ENCODE assay signal across 8 mouse cellular contexts in the genomic region with DNA sequence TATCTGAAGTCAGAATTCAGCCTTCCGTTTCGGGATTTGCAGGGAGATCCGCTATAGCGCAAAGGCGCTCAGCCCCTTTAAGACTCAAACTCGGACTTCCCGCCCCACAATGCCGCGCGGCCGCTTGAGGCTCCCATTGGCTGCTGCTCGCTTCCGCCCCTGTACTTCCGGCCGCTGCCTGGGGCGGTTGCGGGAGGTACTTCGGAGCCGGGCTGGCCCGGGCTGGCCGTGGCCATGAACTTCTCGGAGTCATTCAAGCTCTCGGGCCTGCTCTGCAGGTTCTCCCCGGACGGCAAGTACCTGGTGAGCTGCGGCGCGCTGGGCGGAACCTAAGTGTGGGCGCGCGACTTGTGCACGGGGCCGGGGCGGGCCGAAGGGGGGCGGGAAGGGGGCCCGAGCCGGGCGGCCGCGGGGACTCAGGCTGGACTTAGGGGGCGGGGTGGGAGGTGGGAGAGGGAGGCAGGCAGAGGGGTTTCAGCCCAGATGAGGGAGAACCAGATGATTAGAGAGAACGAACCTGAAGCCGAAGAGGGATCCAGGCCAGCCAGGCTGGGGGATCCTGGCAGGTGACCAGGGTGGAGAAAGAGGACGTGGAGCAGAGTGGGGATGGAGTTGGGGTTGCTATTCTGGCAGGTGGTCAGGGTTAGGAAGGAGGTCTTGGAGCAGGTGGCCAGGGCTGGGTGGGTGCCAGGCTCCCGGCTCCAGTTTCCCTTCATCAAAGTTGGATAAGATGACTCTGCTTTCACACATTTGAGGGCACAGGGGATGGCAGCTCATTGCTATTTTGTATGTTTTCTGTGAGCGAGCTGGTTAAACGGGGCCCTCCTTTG. TPM values are rescaled to one million over a fixed set of nuclear protein-coding genes. Genes with fewer than 3 reads are reported as not detected.
DNase-seq lines count a peak whose midpoint lies in the region; ATAC-seq lines count a peak whose summit lies in the region.

Wrap73 (plus strand) TSS at position 162 of the 830 bp plus-strand sequence.

- H3K4me3 ChIP-seq in hindbrain, embryonic 16.5 days (ENCODE audit: low read length): peak within 1 kb of the TSS; percentile 86
- H3K4me3 ChIP-seq in megakaryocyte, embryonic 14.5 days (replicated peaks): peak within 1 kb of the TSS; percentile 96

- ATAC-seq in hindbrain, embryonic 16.5 days: peak; percentile 95

- H3K27me3 ChIP-seq in hindbrain, embryonic 16.5 days (replicated peaks; ENCODE audit: control insufficient read depth, insufficient read depth, low read length): peaks cover 34% of the 10 kb centered on the region
- H3K27me3 ChIP-seq in megakaryocyte, embryonic 14.5 days (replicated peaks): peaks cover 45% of the 10 kb centered on the region

- H3K4me1 ChIP-seq in hindbrain, embryonic 16.5 days (ENCODE audit: control insufficient read depth, insufficient read depth, low read depth, low read length): peaks cover 30% of the 10 kb centered on the region
- H3K4me1 ChIP-seq in megakaryocyte, embryonic 14.5 days: peaks cover 47% of the 10 kb centered on the region

- peak; percentile 96 for DNase-seq in ZHBTc4 (ENCODE audit: low read depth, low spot score)
- peak; percentile 71 to 88 for DNase-seq in cerebellum, postnatal 4 days (ENCODE audit: low spot score in 2 of 2)
- DNase-seq in gastrocnemius, adult 18-20 months (ENCODE audit: low spot score): peak; percentile 89
- peak; percentile 75 to 84 for DNase-seq in left cerebral cortex, adult 8-10 months (ENCODE audit: low spot score in 2 of 2)
- peak; percentile 94 for DNase-seq in right cerebral cortex, postnatal 10 days (ENCODE audit: low spot score in 2 of 2)
- peak; percentile 80 for DNase-seq in urinary bladder, postnatal 25 days (ENCODE audit: low spot score)

- H3K9me3 ChIP-seq in hindbrain, embryonic 16.5 days (ENCODE audit: control insufficient read depth, low read length): no peaks in the 10 kb centered on the region
- H3K9me3 ChIP-seq in megakaryocyte, embryonic 14.5 days: no peaks in the 10 kb centered on the region

- WGBS in hindbrain, embryonic 16.5 days: 2% methylated on average over 49 of the region's 49 CpGs

- H3K36me3 ChIP-seq in hindbrain, embryonic 16.5 days (ENCODE audit: control insufficient read depth, insufficient read depth, low read length): no peaks in the 10 kb centered on the region
- peaks cover 22% of the 10 kb centered on the region for H3K36me3 ChIP-seq in megakaryocyte, embryonic 14.5 days (replicated peaks; ENCODE audit: low read length)

- H3K4me2 ChIP-seq in hindbrain, embryonic 16.5 days (ENCODE audit: low read length): peak within 1 kb of the TSS; percentile 95

- H3K27ac ChIP-seq in hindbrain, embryonic 16.5 days (ENCODE audit: low read depth, low read length): peak within 1 kb of the TSS; percentile 92

- H3K9ac ChIP-seq in hindbrain, embryonic 16.5 days (ENCODE audit: low read depth, low read length): peak within 1 kb of the TSS; percentile 85

RNA-seq across cellular contexts. Expression of gene Wrap73, which starts in this region (rescaled TPM):
- 10 to 100 TPM; 12.0 to 12.9 TPM for total RNA-seq in gastrocnemius, adult 18-20 months (2021)
- polyA plus RNA-seq in hindbrain, embryonic 16.5 days (2015; fragmentation: Nextera tagmentation; extraction: Ambion mirVana): 45.2 and 45.4 TPM in 2 replicates
- 10 to 100 TPM; 27.0 to 36.1 (median 31.0) TPM for total RNA-seq in left cerebral cortex, adult 8-10 months (2022)
- 2.2 and 6.5 TPM in 2 replicates for polyA plus RNA-seq in megakaryocyte, embryonic 14.5 days (2012; ENCODE audit: insufficient read depth, low replicate concordance)

Comparison
In these comparisons a context has a peak if more than half of its experiments do, and no peak if none do; other contexts are left out.
1. Peak in every context shown above with its lines: DNase-seq, ATAC-seq, H3K4me3 ChIP-seq and H3K27ac ChIP-seq.